Mouse (Mus musculus): ENCODE results near the gene Ncapd2. TPM values are rescaled to one million over a fixed set of nuclear protein-coding genes. Genes with fewer than 3 reads are reported as not detected.

Gene Ncapd2
- polyA plus RNA-seq (2015; fragmentation: Nextera tagmentation; extraction: Ambion mirVana): 151 and 163 TPM in 2 replicates

DNA sequence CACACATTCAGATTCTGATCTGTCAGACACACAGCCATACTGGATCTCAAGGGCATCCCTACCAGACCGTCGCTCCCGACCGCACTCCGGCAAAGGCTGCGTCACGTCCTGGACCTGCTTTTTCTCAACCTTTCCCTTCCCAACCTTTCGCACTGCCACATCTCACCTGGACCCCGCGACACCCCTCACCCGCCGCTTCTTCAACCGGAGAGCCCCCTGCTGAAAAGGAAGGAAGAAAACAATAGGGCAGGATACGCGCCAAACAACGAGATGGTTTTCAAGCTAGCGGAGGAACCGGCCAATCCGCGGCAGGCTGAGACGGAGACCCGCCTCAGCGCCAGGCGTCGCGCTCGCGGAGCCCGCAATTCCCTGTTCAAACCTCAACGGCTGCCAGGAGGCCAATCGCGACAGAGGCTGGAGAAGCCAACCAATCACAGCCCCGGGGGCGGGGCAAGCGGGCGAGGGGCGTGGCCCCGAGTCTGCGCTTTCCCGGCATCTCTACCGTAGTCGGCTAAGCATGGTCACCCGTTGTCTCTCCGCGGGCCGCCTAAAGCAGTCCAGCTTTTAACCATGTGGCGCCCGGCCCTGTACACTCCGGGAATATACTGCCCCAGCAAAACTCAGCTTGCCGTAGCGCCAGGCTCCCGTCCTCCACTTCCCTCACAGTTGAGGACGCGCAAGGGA is at the start of gene Ncapd2, which contains the start of gene Mrpl51:
TSS of gene Ncapd2 (minus strand) at position 370 of the 684 bp plus-strand sequence.
TSS of gene Mrpl51 (plus strand) at position 470 of the 684 bp plus-strand sequence.
- Histone ChIP-seq H3K4me2 (replicated peaks; ENCODE audit: low read depth, low read length) (peak within 1 kb of the TSS; percentile 87), H3K4me3 (ENCODE audit: low read length) (peak within 1 kb of the TSS; percentile 77), H3K9ac (replicated peaks; ENCODE audit: low read length) (peak within 1 kb of the TSS; percentile 92), H3K9me3 (ENCODE audit: low read length) (no peaks in the 10 kb centered on the region), H3K36me3 (ENCODE audit: insufficient read depth, low read length) (peaks cover 44% of the 10 kb centered on the region), H3K27ac (ENCODE audit: low read length) (peak within 1 kb of the TSS; percentile 100), H3K27me3 (ENCODE audit: insufficient read depth, low read length) (no peaks in the 10 kb centered on the region), H3K4me1 (ENCODE audit: insufficient read depth, low read length) (peaks cover 14% of the 10 kb centered on the region; the same call in 1 of the 2 replicates)
- WGBS: under 1% methylated on average over 54 of the region's 54 CpGs
- peak; percentile 98 for ATAC-seq (ENCODE audit: low FRiP score, low TSS enrichment)

DNA sequence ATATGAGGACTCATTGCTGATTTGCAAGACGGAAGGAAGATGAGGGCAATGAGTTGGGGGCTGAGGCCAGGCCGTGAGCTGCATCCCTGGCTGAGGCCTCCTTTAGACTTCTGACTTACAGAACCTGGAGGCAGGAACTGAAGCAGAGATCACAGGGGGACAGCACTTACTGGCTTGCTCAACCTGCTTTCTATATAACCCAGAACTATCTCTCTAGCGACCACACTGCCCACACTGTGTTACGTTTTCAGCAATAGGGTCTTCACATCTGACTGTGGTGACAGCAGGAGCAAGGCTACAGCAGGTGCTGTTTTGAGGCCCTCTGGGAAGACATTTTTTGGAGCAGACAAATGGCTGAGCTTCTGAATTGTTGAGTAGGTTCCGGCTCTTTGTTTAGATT is 49.1 kb upstream of the Ncapd2 start:
- H3K9ac ChIP-seq (replicated peaks; ENCODE audit: low read length): no peak overlapping the region
- no peak overlapping the region for H3K27ac ChIP-seq (ENCODE audit: low read length)
- H3K27me3 ChIP-seq (ENCODE audit: insufficient read depth, low read length): no peaks in the 10 kb centered on the region
- no peak overlapping the region for H3K4me3 ChIP-seq (ENCODE audit: low read length)
- no peak overlapping the region for H3K4me2 ChIP-seq (replicated peaks; ENCODE audit: low read depth, low read length)
- H3K4me1 ChIP-seq (ENCODE audit: insufficient read depth, low read length): 0 out of 2 replicates have a peak, but pooled peaks cover 10% of the 10 kb centered on the region
- no peaks in the 10 kb centered on the region for H3K36me3 ChIP-seq (ENCODE audit: insufficient read depth, low read length)
- no peaks in the 10 kb centered on the region for H3K9me3 ChIP-seq (ENCODE audit: low read length)
- 77% methylated on average over 5 of the region's 5 CpGs for WGBS
- no peak for ATAC-seq (ENCODE audit: low FRiP score, low TSS enrichment)

- H3K36me3 ChIP-seq (ENCODE audit: insufficient read depth, low read length): no peaks in the 10 kb centered on the region
- H3K4me3 ChIP-seq (ENCODE audit: low read length): no peak overlapping the region
- WGBS: 91% methylated on average over 5 of the region's 5 CpGs
- 0 out of 2 replicates have a peak, but pooled peaks cover 10% of the 10 kb centered on the region for H3K4me1 ChIP-seq (ENCODE audit: insufficient read depth, low read length)
- no peaks in the 10 kb centered on the region for H3K9me3 ChIP-seq (ENCODE audit: low read length)
- no peak overlapping the region for H3K9ac ChIP-seq (replicated peaks; ENCODE audit: low read length)
- no peak for ATAC-seq (ENCODE audit: low FRiP score, low TSS enrichment)
- H3K27me3 ChIP-seq (ENCODE audit: insufficient read depth, low read length): no peaks in the 10 kb centered on the region
- no peak overlapping the region for H3K27ac ChIP-seq (ENCODE audit: low read length)
- no peak overlapping the region for H3K4me2 ChIP-seq (replicated peaks; ENCODE audit: low read depth, low read length)
Measured at GRCm38 (mm10) chr6:125239547-125239946, 48.0 kb upstream of the Ncapd2 start.

DNA sequence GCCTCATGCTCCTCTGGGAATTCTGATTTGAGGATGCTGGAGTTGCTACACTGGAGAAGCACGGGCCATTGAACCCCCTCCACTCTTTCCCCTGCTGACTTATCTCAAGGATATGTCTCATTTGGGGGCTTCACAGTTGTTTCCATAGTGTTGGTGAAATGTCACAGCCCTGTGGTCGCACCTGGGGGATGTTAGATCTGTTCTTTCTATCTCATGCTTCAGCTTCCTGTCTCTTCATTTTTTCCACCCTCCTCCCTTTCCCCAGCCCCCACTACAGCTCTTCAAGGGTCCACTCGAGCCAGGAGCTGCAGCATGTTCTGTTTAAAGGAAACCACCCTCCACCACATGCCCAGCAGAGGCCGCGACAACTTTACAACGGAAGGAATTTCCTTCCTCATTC is 46.9 kb upstream of the Ncapd2 start:
- Histone ChIP-seq H3K36me3 (ENCODE audit: insufficient read depth, low read length) (no peaks in the 10 kb centered on the region), H3K9ac (replicated peaks; ENCODE audit: low read length) (no peak overlapping the region), H3K27ac (ENCODE audit: low read length) (no peak overlapping the region), H3K4me1 (ENCODE audit: insufficient read depth, low read length) (0 out of 2 replicates have a peak, but pooled peaks cover 10% of the 10 kb centered on the region), H3K27me3 (ENCODE audit: insufficient read depth, low read length) (no peaks in the 10 kb centered on the region), H3K4me3 (ENCODE audit: low read length) (no peak overlapping the region), H3K9me3 (ENCODE audit: low read length) (no peaks in the 10 kb centered on the region), H3K4me2 (replicated peaks; ENCODE audit: low read depth, low read length) (no peak overlapping the region)
- no peak for ATAC-seq (ENCODE audit: low FRiP score, low TSS enrichment)
- WGBS: 52% methylated on average over 6 of the region's 6 CpGs

DNA sequence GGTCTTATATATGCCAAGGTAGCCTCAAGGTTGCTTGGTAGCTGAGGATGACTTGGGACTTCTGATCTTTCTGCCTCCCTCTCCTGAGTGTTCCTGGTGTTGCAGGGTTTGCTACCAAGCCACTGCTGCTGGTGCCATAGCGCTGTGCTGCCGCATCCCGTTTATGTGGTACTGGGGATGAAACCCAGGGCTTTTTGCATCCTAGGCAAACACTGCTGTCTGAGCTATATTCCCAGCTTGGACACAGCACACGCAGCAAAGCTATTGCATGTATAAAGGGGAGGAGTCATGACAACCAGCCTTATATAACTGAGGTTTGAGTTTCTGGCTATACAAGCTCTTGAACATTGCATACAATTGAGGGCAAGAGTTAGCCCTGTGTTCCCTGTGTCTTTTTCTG is 45.9 kb upstream of the Ncapd2 start:
- no peak for ATAC-seq (ENCODE audit: low FRiP score, low TSS enrichment)
- WGBS: 83% methylated on average over 4 of the region's 4 CpGs
- H3K9me3 ChIP-seq (ENCODE audit: low read length): no peaks in the 10 kb centered on the region

GRCm38 (mm10) chr6:125236782-125237181 is 45.3 kb upstream of the Ncapd2 start, which contains the start of gene Cd27:
Gene Cd27 (minus strand): TSS chr6:125237010.
- 40% methylated on average over 6 of the region's 6 CpGs for WGBS
- H3K4me2 ChIP-seq (replicated peaks; ENCODE audit: low read depth, low read length): no peak within 1 kb of the TSS
- no peak within 1 kb of the TSS for H3K27ac ChIP-seq (ENCODE audit: low read length)
- ATAC-seq (ENCODE audit: low FRiP score, low TSS enrichment): no peak
- H3K27me3 ChIP-seq (ENCODE audit: insufficient read depth, low read length): no peaks in the 10 kb centered on the region
- H3K4me1 ChIP-seq (ENCODE audit: insufficient read depth, low read length): peaks cover 15% of the 10 kb centered on the region
- no peaks in the 10 kb centered on the region for H3K36me3 ChIP-seq (ENCODE audit: insufficient read depth, low read length)
- no peaks in the 10 kb centered on the region for H3K9me3 ChIP-seq (ENCODE audit: low read length)
- no peak within 1 kb of the TSS for H3K9ac ChIP-seq (replicated peaks; ENCODE audit: low read length)
- no peak within 1 kb of the TSS for H3K4me3 ChIP-seq (ENCODE audit: low read length)

More for the DNA sequence above, 45.9 kb upstream of the Ncapd2 start:
- Histone ChIP-seq H3K36me3 (ENCODE audit: insufficient read depth, low read length) (no peaks in the 10 kb centered on the region), H3K4me1 (ENCODE audit: insufficient read depth, low read length) (0 out of 2 replicates have a peak, but pooled peaks cover 10% of the 10 kb centered on the region), H3K4me2 (replicated peaks; ENCODE audit: low read depth, low read length) (no peak overlapping the region), H3K4me3 (ENCODE audit: low read length) (no peak overlapping the region), H3K27me3 (ENCODE audit: insufficient read depth, low read length) (no peaks in the 10 kb centered on the region), H3K9ac (replicated peaks; ENCODE audit: low read length) (no peak overlapping the region), H3K27ac (ENCODE audit: low read length) (no peak overlapping the region)

GRCm38 (mm10) chr6:125236341-125236740 is 44.8 kb upstream of the Ncapd2 start:
- Histone ChIP-seq H3K4me2 (replicated peaks; ENCODE audit: low read depth, low read length) (no peak overlapping the region), H3K4me1 (ENCODE audit: insufficient read depth, low read length) (peaks cover 19% of the 10 kb centered on the region), H3K4me3 (ENCODE audit: low read length) (no peak overlapping the region), H3K9me3 (ENCODE audit: low read length) (no peaks in the 10 kb centered on the region), H3K36me3 (ENCODE audit: insufficient read depth, low read length) (no peaks in the 10 kb centered on the region), H3K9ac (replicated peaks; ENCODE audit: low read length) (no peak overlapping the region), H3K27ac (ENCODE audit: low read length) (no peak overlapping the region), H3K27me3 (ENCODE audit: insufficient read depth, low read length) (no peaks in the 10 kb centered on the region)
- WGBS: 55% methylated on average over 6 of the region's 6 CpGs
- ATAC-seq (ENCODE audit: low FRiP score, low TSS enrichment): no peak

DNA sequence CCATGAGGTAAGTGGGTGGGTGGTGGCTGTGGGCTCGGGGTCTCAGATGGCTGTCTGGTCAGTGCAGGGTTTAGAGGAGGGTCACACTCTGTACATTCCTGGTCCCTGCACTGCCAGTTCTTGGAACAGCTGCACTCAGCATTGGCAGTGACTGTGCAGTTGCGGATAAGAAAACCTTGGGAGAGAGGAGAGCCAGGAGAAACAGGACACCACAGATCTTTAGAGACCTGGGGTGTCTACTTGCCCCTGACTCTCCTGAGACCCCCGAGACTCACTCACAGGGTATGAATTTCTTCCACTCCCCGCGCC is 43.0 kb upstream of the Ncapd2 start:
- no peaks in the 10 kb centered on the region for H3K9me3 ChIP-seq (ENCODE audit: low read length)
- H3K36me3 ChIP-seq (ENCODE audit: insufficient read depth, low read length): no peaks in the 10 kb centered on the region
- no peak for ATAC-seq (ENCODE audit: low FRiP score, low TSS enrichment)
- H3K9ac ChIP-seq (replicated peaks; ENCODE audit: low read length): no peak overlapping the region
- no peak overlapping the region for H3K27ac ChIP-seq (ENCODE audit: low read length)
- H3K27me3 ChIP-seq (ENCODE audit: insufficient read depth, low read length): no peaks in the 10 kb centered on the region
- H3K4me2 ChIP-seq (replicated peaks; ENCODE audit: low read depth, low read length): no peak overlapping the region
- H3K4me3 ChIP-seq (ENCODE audit: low read length): no peak overlapping the region
- WGBS: 62% methylated on average over 5 of the region's 5 CpGs
- peaks cover 25% of the 10 kb centered on the region for H3K4me1 ChIP-seq (ENCODE audit: insufficient read depth, low read length)

DNA sequence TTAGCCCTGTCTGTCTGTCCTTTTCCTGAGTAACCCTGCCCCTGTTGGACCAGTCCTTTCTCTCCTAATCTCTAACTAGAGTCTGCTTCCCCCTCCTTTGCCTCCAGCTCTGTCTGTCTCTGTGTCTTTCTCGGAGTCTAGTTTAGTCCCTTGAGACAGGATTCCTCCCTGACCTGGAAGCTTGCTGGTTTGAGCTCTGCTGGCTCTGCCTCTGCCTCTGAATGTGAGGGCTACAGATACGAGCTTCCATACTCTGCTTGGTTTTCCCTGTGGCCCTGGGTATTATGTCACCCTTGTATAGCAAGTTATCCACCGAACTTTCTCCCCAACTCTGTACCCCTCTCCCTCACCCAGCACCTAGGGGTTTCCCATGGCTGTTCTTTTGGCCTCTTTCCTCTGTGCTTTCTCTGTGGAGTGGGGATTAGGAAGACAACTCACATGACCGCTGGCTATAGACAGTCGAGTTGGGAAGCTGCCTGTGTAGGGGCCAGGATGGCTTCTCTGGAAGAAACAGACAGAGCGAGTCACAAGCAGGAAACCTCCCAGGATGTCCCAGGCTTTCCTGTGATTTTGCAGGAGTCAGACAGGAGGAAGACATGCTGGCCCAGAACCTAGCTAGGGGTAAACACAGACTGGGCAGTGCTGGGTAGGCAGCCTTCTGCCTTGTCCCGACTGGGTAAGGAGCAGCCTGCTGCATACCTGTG is 42.5 kb upstream of the Ncapd2 start:
- H3K4me2 ChIP-seq (replicated peaks; ENCODE audit: low read depth, low read length): no peak overlapping the region
- no peaks in the 10 kb centered on the region for H3K9me3 ChIP-seq (ENCODE audit: low read length)
- WGBS: 68% methylated on average over 7 of the region's 7 CpGs
- H3K36me3 ChIP-seq (ENCODE audit: insufficient read depth, low read length): no peaks in the 10 kb centered on the region
- H3K4me3 ChIP-seq (ENCODE audit: low read length): no peak overlapping the region
- H3K4me1 ChIP-seq (ENCODE audit: insufficient read depth, low read length): peaks cover 25% of the 10 kb centered on the region
- ATAC-seq (ENCODE audit: low FRiP score, low TSS enrichment): no peak
- H3K9ac ChIP-seq (replicated peaks; ENCODE audit: low read length): no peak overlapping the region
- H3K27me3 ChIP-seq (ENCODE audit: insufficient read depth, low read length): no peaks in the 10 kb centered on the region
- no peak overlapping the region for H3K27ac ChIP-seq (ENCODE audit: low read length)

- 82% methylated on average over 6 of the region's 6 CpGs for WGBS
- Histone ChIP-seq H3K4me3 (ENCODE audit: low read length) (no peak overlapping the region), H3K27me3 (ENCODE audit: insufficient read depth, low read length) (no peaks in the 10 kb centered on the region), H3K9me3 (ENCODE audit: low read length) (no peaks in the 10 kb centered on the region), H3K9ac (replicated peaks; ENCODE audit: low read length) (no peak overlapping the region; the same call in 1 of the 2 replicates), H3K4me1 (ENCODE audit: insufficient read depth, low read length) (peaks cover 22% of the 10 kb centered on the region), H3K4me2 (replicated peaks; ENCODE audit: low read depth, low read length) (no peak overlapping the region), H3K36me3 (ENCODE audit: insufficient read depth, low read length) (no peaks in the 10 kb centered on the region), H3K27ac (ENCODE audit: low read length) (no peak overlapping the region)
- ATAC-seq (ENCODE audit: low FRiP score, low TSS enrichment): no peak
Measured at GRCm38 (mm10) chr6:125232516-125232915, 41.0 kb upstream of the Ncapd2 start.
